Mouse (Mus musculus) hindbrain, postnatal 0 days (tissue): Measurements from ENCODE around the gene Proz. TPM values are rescaled to one million over a fixed set of nuclear protein-coding genes. Genes with fewer than 3 reads are reported as not detected.
"Not testable (repeated sequence)": the region's sequence is repeated elsewhere in the genome, so short reads cannot be mapped to it uniquely, and the experiment has no call there.

ENCODE experiments used
- ATAC-seq: fragments of 200-750 bp; cut with Nextera tagmentation; 2 replicates; pipeline ENCODE4 v1.8.0; 2017; ENCODE audit warnings: mild to moderate bottlenecking, moderate TSS enrichment, moderate library complexity
- DNase-seq: peaks from one replicate; pipeline ENCODE4 v3.0.0-alpha.2; 2015; ENCODE audit warnings: low spot score
- H3K27ac ChIP-seq: fragments of 300-500 bp; sonication (generic); 2 replicates; pipeline ENCODE4 v1.5.1; 2014; ENCODE audit warnings: mild to moderate bottlenecking
- H3K27me3 ChIP-seq: fragments of 300-500 bp; sonication (generic); 2 replicates; pipeline ENCODE4 v1.6.1; 2014; ENCODE audit warnings: low read length, mixed read lengths; ENCODE audit not compliant: insufficient read depth
- H3K36me3 ChIP-seq: fragments of 300-500 bp; sonication (generic); 2 replicates; pipeline ENCODE4 v1.6.1; 2014; ENCODE audit warnings: low read length, mixed read lengths; ENCODE audit not compliant: insufficient read depth
- H3K4me1 ChIP-seq: fragments of 300-500 bp; sonication (generic); 2 replicates; pipeline ENCODE4 v1.6.1; 2014; ENCODE audit warnings: antibody characterized with exemption, low read length, mixed read lengths; ENCODE audit not compliant: insufficient read depth
- H3K4me2 ChIP-seq: fragments of 300-500 bp; sonication (generic); 2 replicates; pipeline ENCODE4 v1.6.1; 2014; ENCODE audit warnings: low read depth, mild to moderate bottlenecking, low read length, moderate library complexity, mixed read lengths
- H3K4me3 ChIP-seq: fragments of 300-500 bp; sonication (generic); 2 replicates; pipeline ENCODE4 v1.5.1; 2014; ENCODE audit warnings: low read length
- H3K9ac ChIP-seq: fragments of 300-500 bp; sonication (generic); replicated peaks from 2 replicates; pipeline ENCODE4 v1.6.1; 2014; ENCODE audit warnings: mild to moderate bottlenecking, low read length, moderate library complexity, mixed read lengths
- H3K9me3 ChIP-seq: fragments of 300-500 bp; sonication (generic); 2 replicates; pipeline ENCODE4 v1.6.1; 2016; ENCODE audit warnings: low read length, mixed read lengths
- CTCF ChIP-seq: IDR thresholded peaks from 2 replicates; pipeline ENCODE4 v1.5.1; 2016; ENCODE audit warnings: antibody characterized with exemption, control low read depth, low read depth
- WGBS: fragments of 180-500 bp; shearing (Covaris S2); extraction: QIAGEN DNeasy Blood & Tissue Kit; methylation state at CpG from one replicate; pipeline ENCODE4 v1.1.7; 2014; 5-methylcytosine and 5-hydroxymethylcytosine counted together
- polyA plus RNA-seq: library from polyadenylated mRNA; unstranded; fragments of >200 nt; fragmentation: Nextera tagmentation; extraction: Ambion mirVana; gene quantifications from 2 replicates; pipeline ENCODE4 v1.2.1, GENCODE M21; 2015
- total RNA-seq: library from RNA; depleted of rRNA; stranded (reverse); fragments of >200 nt; gene quantifications from 2 replicates; pipeline ENCODE4 v1.2.3, GENCODE M21; 2014

Gene Proz
- total and polyA plus RNA-seq, 2 experiments from 2014 or later = 0.40 TPM; not detected in 1

DNA sequence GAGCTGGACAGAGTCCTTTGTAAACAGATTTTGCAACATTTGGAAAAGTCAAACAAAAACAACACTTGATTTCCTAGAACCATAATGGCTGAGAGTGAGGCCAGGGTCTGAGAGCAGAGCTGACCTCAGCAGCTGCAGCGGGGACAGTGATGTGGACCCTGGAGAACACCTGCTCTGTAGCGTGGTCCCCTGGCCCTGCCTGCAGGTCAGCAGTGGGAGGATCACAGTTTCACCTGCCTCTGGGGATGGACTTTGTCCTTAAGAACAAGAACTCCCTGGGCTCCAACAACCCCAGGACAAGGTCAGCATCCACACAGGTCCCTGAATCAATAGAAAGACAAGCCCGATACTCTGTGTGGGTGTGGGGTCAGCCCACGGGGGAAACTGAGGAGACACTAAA, 3.4 kb upstream of the Proz start:
- H3K27me3 ChIP-seq = no peaks in the 10 kb centered on the region
- H3K4me1 ChIP-seq = no peaks in the 10 kb centered on the region
- ATAC-seq (no peak), DNase-seq (no peak)
- TF ChIP-seq CTCF = no peak
- H3K9me3 ChIP-seq = no peaks in the 10 kb centered on the region
- H3K36me3 ChIP-seq = no peaks in the 10 kb centered on the region
- 92% methylated on average over 4 of the region's 4 CpGs for WGBS
- no peak overlapping the region for H3K27ac ChIP-seq
- no peak overlapping the region for H3K4me3 ChIP-seq
- no peak overlapping the region for H3K9ac ChIP-seq
- H3K4me2 ChIP-seq = no peak overlapping the region

DNA sequence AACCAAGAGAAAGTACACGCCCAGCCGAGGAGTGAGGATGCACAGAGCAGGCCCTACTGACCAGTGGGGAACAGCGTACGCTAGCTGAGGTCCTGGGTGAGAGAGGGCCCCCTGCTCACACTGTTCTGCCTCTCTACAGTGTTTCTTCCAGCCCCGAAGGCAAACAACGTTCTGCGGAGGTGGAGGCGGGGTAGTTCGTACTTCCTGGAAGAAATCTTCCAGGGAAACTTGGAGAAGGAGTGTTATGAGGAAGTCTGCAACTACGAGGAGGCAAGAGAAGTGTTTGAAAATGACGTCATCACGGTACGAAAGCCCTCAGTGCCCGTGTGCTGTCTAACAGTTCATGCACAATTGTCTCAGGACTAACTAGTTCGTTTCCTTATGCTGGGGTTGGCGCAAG, 2.4 kb downstream of the Proz start:
- Histone ChIP-seq H3K9me3 (no peaks in the 10 kb centered on the region), H3K4me3 (no peak overlapping the region), H3K27me3 (no peaks in the 10 kb centered on the region), H3K36me3 (no peaks in the 10 kb centered on the region), H3K4me2 (no peak overlapping the region), H3K9ac (no peak overlapping the region), H3K4me1 (no peaks in the 10 kb centered on the region), H3K27ac (no peak overlapping the region)
- no peak for ATAC-seq
- DNase-seq = no peak
- TF ChIP-seq CTCF = no peak
- 81% methylated on average over 16 of the region's 16 CpGs for WGBS

DNA sequence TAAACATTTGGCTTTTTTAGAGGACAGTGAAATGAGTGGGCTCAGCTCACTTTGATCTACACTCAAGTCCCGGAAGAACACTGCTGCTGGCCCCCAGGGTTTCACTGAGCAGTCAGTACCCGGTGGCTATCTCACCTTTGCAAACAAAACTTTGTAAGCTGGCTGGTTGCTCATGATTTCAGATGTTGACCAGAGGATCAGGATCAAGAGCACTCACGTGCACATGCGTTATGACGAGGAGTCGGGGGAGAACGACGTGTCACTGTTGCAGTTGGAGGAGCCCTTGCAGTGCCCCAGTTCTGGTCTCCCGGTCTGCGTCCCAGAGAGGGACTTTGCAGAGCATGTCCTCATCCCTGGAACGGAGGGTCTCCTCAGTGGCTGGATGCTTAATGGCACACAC, 12.5 kb downstream of the Proz start:
- Histone ChIP-seq H3K36me3 (peaks cover 41% of the 10 kb centered on the region), H3K27me3 (no peaks in the 10 kb centered on the region), H3K9me3 (no peaks in the 10 kb centered on the region), H3K4me2 (no peak overlapping the region), H3K4me1 (no peaks in the 10 kb centered on the region), H3K27ac (no peak overlapping the region), H3K4me3 (no peak overlapping the region), H3K9ac (no peak overlapping the region)
- no peak for TF ChIP-seq CTCF
- DNase-seq (no peak), ATAC-seq (no peak)
- 95% methylated on average over 11 of the region's 11 CpGs for WGBS

GRCm38 (mm10) chr8:13075044-13075443, 14.3 kb downstream of the Proz start:
- TF ChIP-seq CTCF = no peak
- H3K9ac ChIP-seq = no peak overlapping the region
- no peak overlapping the region for H3K27ac ChIP-seq
- peaks cover 59% of the 10 kb centered on the region for H3K36me3 ChIP-seq
- H3K4me2 ChIP-seq = no peak overlapping the region
- no peak for DNase-seq
- WGBS = 91% methylated on average over 8 of the region's 8 CpGs
- no peak for ATAC-seq
- no peak overlapping the region for H3K4me3 ChIP-seq
- H3K9me3 ChIP-seq = no peaks in the 10 kb centered on the region
- H3K4me1 ChIP-seq = no peaks in the 10 kb centered on the region
- H3K27me3 ChIP-seq = no peaks in the 10 kb centered on the region

DNA sequence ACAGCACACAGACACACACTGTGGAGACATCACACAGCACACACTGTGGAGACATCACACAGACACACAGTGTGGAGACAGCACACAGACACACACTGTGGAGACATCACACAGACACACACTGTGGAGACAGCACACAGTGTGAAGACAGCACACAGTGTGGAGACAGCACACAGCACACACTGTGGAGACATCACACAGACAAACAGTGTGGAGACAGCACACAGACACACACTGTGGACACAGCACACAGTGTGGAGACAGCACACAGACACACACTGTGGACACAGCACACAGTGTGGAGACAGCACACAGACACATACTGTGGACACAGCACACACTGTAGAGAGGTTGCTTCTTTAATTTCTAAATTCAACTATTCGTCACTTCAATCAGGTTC, 14.9 kb downstream of the Proz start:
- H3K9me3 ChIP-seq, ATAC-seq, H3K4me1 ChIP-seq, H3K4me3 ChIP-seq, DNase-seq, H3K4me2 ChIP-seq, H3K27me3 ChIP-seq, H3K27ac ChIP-seq, H3K9ac ChIP-seq: not testable (repeated sequence)
- WGBS = 90% methylated on average over 1 of the region's 1 CpGs
- peaks cover 65% of the 10 kb centered on the region for H3K36me3 ChIP-seq

DNA sequence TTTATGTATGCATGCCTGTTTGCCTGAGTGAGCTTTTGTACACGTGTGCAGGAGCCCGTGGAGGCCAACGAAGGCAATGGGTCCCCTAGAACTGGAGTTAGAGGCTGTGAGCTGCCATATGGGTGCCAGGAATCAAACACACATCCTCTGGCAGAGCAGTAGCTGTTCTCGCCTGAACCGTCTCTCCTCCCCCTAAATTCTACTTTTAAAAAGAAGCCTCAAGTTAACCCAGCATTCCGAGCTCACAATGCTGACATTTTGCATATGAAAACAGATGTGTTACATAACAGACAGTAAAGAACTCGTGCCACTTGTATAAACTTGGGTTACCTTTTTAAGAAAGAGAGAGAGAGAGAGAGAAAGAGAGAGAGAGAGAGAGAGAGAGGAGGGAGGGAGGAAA, 16.8 kb downstream of the Proz start:
- Histone ChIP-seq H3K9me3 (no peaks in the 10 kb centered on the region), H3K27me3 (no peaks in the 10 kb centered on the region), H3K27ac (no peak overlapping the region), H3K4me2 (no peak overlapping the region), H3K4me1 (no peaks in the 10 kb centered on the region), H3K9ac (no peak overlapping the region), H3K36me3 (peaks cover 81% of the 10 kb centered on the region), H3K4me3 (no peak overlapping the region)
- no peak for TF ChIP-seq CTCF
- DNase-seq (no peak), ATAC-seq (no peak)
- 86% methylated on average over 7 of the region's 7 CpGs for WGBS

- Histone ChIP-seq H3K9me3 (no peaks in the 10 kb centered on the region), H3K36me3 (0 out of 2 replicates have a peak, but pooled peaks cover 2% of the 10 kb centered on the region), H3K4me1 (peaks cover 7% of the 10 kb centered on the region), H3K27me3 (no peaks in the 10 kb centered on the region), H3K9ac (peak overlapping the region; percentile 79), H3K4me3 (peak overlapping the region; percentile 78), H3K27ac (peak overlapping the region; percentile 92), H3K4me2 (peak overlapping the region; percentile 97)
- WGBS = under 1% methylated on average over 44 of the region's 45 CpGs
- no peak for TF ChIP-seq CTCF
- DNase-seq (peak; percentile 95), ATAC-seq (peak; percentile 85)
Measured at GRCm38 (mm10) chr8:13104691-13105086, 44.0 kb downstream of the Proz start.
